Mouse (Mus musculus) erythroblast, adult 5-6 weeks (primary cell): ENCODE data around the gene Vps33a. TPM values are rescaled to one million over a fixed set of nuclear protein-coding genes. Genes with fewer than 3 reads are reported as not detected.

Source experiments
- total RNA-seq, 2 experiments: library from RNA; stranded (forward) in 1 of 2; stranded (reverse) in 1 of 2; fragments of 150-400 nt in 1 of 2; fragments of 200-764, 138-1000 nt in 1 of 2; gene quantifications; 2 replicates each; pipeline versions ENCODE4 v1.2.3 to v1.2.4; 2015 to 2017; ENCODE audit warnings: low replicate concordance in 2 of 2

Gene Vps33a
- total RNA-seq, 2 experiments from 2014 or later, result 7.7 to 9.5 TPM

Other genes with a start within 250 kb of the Vps33a start
- 3.8 and 8.3 TPM in 2 replicates for gene Bcl7a, start 229.2 kb downstream of the Vps33a start, total RNA-seq (2015; ENCODE audit: low replicate concordance)
- 3.1 and 3.3 TPM in 2 replicates for gene Bcl7a, start 229.2 kb downstream of the Vps33a start, total RNA-seq (2017; ENCODE audit: low replicate concordance)
- 4.4 and 7.9 TPM in 2 replicates for gene Mlxip, start 178.2 kb downstream of the Vps33a start, total RNA-seq (2015; ENCODE audit: low replicate concordance)
- gene Mlxip, start 178.2 kb downstream of the Vps33a start, total RNA-seq (2017; ENCODE audit: low replicate concordance), result 1.5 and 2.5 TPM in 2 replicates
- gene Lrrc43, start 83.7 kb downstream of the Vps33a start, total RNA-seq (2015; ENCODE audit: low replicate concordance), result not detected in 2 replicates
- not detected in 2 replicates for gene Lrrc43, start 83.7 kb downstream of the Vps33a start, total RNA-seq (2017; ENCODE audit: low replicate concordance)
- gene Il31, start 83.5 kb downstream of the Vps33a start, total RNA-seq (2015; ENCODE audit: low replicate concordance), result not detected in 2 replicates
- gene Il31, start 83.5 kb downstream of the Vps33a start, total RNA-seq (2017; ENCODE audit: low replicate concordance), result not detected in 2 replicates
- not detected in 2 replicates for gene B3gnt4, start 62.6 kb downstream of the Vps33a start, total RNA-seq (2015; ENCODE audit: low replicate concordance)
- not detected in 2 replicates for gene B3gnt4, start 62.6 kb downstream of the Vps33a start, total RNA-seq (2017; ENCODE audit: low replicate concordance)
- gene Diablo, start 48.9 kb downstream of the Vps33a start, total RNA-seq (2015; ENCODE audit: low replicate concordance), result 4.2 and 4.4 TPM in 2 replicates
- gene Diablo, start 48.9 kb downstream of the Vps33a start, total RNA-seq (2017; ENCODE audit: low replicate concordance), result 10.0 and 18.3 TPM in 2 replicates
- gene Gm49027, start 47.5 kb downstream of the Vps33a start, total RNA-seq (2015; ENCODE audit: low replicate concordance), result not detected in 2 replicates
- gene Gm49027, start 47.5 kb downstream of the Vps33a start, total RNA-seq (2017; ENCODE audit: low replicate concordance), result not detected in 2 replicates
- 16.1 and 34.6 TPM in 2 replicates for gene Clip1, start 111.6 kb upstream of the Vps33a start, total RNA-seq (2015; ENCODE audit: low replicate concordance)
- 13.6 and 36.7 TPM in 2 replicates for gene Clip1, start 111.6 kb upstream of the Vps33a start, total RNA-seq (2017; ENCODE audit: low replicate concordance)
- gene Zcchc8, start 148.1 kb upstream of the Vps33a start, total RNA-seq (2015; ENCODE audit: low replicate concordance), result 6.7 and 10.8 TPM in 2 replicates
- 16.1 and 38.2 TPM in 2 replicates for gene Zcchc8, start 148.1 kb upstream of the Vps33a start, total RNA-seq (2017; ENCODE audit: low replicate concordance)
- 85.5 and 93.4 TPM in 2 replicates for gene Rsrc2, start 176.4 kb upstream of the Vps33a start, total RNA-seq (2015; ENCODE audit: low replicate concordance)
- 185 and 223 TPM in 2 replicates for gene Rsrc2, start 176.4 kb upstream of the Vps33a start, total RNA-seq (2017; ENCODE audit: low replicate concordance)
- gene Kntc1, start 176.7 kb upstream of the Vps33a start, total RNA-seq (2015; ENCODE audit: low replicate concordance), result 25.0 and 37.6 TPM in 2 replicates
- 24.5 and 59.5 TPM in 2 replicates for gene Kntc1, start 176.7 kb upstream of the Vps33a start, total RNA-seq (2017; ENCODE audit: low replicate concordance)